Mouse (Mus musculus) urinary bladder, adult 18-20 months (tissue): ENCODE results near the gene Stoml2.

Experiments used
- DNase-seq, 2 experiments: peaks; one replicate each; pipeline ENCODE4 v3.0.0; 2022; ENCODE audit warnings: low spot score in 2 of 2, mixed read lengths in 2 of 2

Gene Stoml2

GRCm38 (mm10) chr4:43031237-43031995 is at the start of gene Stoml2:
Gene Stoml2, minus strand, starts transcription at chr4:43031710.
- DNase-seq = peak; percentile 87 to 89

DNA sequence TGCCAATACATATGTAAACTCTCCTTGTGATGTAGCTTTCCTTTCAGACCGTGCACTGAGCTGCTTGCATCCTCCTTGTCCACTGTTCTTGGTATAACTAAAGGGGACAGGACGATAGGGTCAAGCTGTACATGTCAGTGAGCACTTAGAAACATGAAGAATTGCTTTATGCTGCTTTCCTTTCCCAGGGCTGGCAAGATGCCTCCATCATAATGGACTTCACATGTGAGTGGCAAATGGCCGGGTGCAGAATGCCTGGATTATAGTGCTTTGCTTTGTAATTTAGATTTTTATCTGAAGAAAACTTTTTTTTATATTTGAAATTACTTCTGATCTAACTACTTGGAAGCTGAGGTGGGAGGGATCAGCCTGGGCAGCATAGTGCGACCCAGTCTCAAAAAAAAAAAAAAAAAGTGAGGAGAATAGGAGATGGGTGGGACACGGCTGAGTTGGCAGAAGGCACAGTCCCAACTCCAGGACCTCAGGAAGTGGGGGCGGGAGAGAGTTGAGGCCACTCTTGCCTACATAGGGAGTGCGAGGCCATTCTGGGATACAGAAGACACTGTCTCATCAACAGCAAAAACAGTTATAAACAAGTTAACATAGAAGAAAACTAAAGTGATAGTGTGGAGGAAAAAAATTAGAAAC is 46.7 kb upstream of the Stoml2 start:
- DNase-seq = no peak

DNA sequence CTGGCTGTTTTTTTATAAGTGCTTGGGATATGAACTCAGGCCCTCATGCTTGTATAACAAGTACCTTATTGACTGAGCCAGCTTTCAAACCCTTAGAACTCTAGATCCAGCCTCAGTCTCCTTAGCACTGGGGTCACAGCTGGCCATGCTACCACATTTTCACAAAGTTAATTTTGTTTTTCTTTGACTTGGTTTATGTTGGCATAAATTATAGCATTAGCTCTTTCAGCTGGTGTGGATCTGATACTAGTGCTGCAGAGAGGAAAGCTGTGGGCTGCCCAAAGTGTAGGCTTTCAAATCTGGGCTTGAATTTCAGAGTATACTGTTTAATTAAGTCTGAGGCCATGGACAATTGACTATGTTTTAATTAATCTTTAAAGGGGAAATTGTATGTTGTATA is 43.4 kb upstream of the Stoml2 start:
- no peak for DNase-seq

DNA sequence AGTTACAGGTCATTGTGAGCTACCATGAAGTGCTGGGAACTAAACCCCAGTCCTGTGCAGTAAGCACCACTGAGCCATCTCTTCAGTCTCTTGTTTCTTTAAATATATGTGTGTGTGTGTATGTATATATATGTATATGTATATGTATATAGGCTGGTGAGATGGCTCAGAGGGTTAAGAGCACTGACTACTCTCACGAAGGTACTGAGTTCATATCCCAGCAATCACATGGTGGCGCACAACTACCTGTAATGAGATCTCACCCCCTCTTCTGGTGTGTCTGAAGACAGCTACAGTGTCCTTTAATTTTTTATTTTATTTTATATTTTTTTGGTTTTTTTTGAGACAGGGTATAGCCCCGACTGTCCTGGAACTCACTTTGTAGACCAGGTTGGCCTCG is 34.0 kb upstream of the Stoml2 start:
- DNase-seq = no peak

DNA sequence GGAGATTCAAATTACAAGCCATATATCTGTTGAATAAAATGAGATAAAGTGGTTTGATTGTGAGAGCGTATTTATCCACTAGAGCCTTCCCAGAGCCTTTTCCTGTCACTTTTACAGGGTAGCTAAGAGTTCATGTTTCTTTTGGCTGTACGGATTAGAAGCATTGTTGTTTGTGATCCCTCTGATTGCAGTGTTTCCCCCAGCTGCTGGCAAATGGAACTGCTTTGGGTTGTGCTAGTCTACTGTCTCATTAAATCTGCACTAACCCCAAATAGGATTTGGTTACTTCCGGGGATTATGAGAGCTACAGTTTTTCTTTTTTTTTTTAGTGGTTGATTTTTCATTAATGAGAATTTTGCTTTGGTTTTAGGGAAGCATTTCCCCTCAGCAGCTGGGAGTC is 28.8 kb upstream of the Stoml2 start:
- DNase-seq = no peak

DNA sequence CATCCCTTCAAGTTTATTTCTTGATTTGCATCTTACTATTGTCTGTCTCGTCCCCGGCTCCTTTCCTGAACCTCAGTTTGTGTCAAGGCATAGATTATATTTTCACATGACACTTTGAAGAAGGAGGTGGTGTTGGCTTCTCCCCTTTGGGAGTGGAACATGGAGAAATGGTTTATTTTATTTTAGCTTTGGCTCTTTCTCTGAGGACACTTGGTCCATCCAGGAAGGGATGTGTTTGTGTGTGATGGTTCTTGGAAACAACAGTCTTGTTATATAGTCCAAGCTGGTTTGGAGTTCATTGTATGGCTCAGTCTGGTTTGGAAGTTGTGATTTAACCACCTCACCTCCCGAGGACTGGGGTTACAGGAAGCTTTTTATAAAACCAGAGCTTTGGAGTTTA is 28.2 kb upstream of the Stoml2 start:
- DNase-seq = no peak

GRCm38 (mm10) chr4:43058753-43059654 is 27.5 kb upstream of the Stoml2 start, which contains the start of gene Unc13b:
Gene Unc13b, plus strand, starts transcription at chr4:43058953.
- DNase-seq = peak; percentile 78 to 83

DNA sequence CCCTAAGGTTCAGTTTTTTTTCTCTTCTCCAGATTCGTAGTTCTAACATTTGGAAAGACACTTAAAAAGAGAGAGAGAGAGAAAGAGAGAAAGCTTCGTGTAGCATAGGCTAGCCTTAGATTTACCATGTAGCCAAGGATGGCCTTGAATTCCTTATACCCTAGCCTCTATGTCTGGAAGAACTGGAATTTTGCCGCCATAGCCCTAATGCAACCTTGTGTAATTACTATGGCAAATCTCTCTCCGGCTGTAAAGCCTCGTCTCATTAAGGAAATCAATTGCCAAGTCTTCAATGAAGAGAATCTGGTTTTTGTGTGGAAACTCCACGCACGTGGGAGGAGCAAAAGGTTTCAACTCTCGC is 26.9 kb upstream of the Stoml2 start:
- DNase-seq = no peak

GRCm38 (mm10) chr4:43057654-43058053 is 26.1 kb upstream of the Stoml2 start:
- DNase-seq = no peak

- DNase-seq = no peak
These were observed 21.1 kb upstream of the Stoml2 start for GRCm38 (mm10) chr4:43052627-43053026.

DNA sequence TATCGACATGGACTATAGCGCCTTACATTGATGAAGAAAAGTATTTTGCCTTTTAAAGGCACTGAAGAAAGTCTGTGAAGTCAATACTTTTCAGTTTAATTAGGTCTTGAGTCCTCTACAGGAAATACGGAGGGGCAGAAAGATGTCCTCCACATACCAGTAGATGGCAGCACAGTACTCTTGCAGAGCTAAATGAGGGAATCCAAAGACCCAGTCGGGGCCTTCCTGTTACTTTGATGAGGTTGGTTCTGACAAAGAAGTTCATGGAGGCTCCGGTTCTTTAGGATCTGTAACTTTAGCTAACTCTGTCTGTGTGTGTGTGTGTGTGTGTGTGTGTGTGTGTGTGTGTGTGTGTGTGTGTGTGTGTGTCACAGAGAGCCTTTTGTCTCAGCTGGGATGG is 15.7 kb upstream of the Stoml2 start:
- DNase-seq = peak in 1 of 2 experiments; percentile 57

DNA sequence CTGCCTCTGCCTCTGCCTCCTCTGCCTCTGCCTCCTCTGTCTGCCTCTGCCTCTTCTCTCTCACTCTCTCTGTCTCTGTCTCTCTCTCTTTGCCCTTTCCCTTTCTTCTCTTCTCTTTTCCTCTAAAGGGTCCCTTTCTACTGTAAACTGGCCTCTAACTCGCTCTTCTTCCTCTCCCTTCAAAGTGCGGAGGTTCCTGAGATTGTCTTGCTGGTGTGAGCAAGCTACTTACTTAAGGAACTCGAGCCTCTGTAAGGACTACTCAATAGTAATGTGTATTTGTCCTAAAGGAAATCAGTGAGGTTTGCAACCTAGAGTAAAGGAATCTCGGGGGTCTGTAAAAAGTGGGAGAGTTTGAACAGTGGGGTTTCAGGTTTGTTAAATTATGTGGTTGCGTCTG is 15.1 kb upstream of the Stoml2 start:
- DNase-seq = no peak

- peak; percentile 99 to 100 for DNase-seq
These were observed 14.3 kb upstream of the Stoml2 start, which contains the start of gene Fam214b for GRCm38 (mm10) chr4:43045659-43046302. Gene Fam214b, minus strand, starts transcription at chr4:43046220.

- no peak for DNase-seq
These were observed 13.8 kb upstream of the Stoml2 start for GRCm38 (mm10) chr4:43045285-43045658.

DNA sequence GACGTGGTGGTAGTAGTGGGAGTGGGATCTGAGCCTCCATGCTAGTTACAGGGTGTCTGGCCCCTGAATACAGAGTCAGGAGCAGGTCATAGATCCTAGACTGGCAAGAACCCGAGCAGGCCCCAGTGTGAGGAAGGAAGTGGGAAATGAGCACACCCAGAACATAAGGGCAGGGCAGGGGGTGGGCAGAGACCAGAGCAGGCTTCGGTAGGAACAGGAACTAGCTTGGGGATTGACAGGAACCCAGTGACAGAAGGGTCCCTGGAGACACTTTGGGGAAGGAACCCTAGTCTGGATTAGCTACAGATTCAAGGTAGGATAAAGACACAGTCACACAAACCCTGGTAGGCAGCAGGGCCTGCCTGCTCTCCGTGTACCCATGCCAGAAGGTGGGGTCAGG is 13.2 kb upstream of the Stoml2 start:
- DNase-seq = peak in 1 of 2 experiments; percentile 31

DNA sequence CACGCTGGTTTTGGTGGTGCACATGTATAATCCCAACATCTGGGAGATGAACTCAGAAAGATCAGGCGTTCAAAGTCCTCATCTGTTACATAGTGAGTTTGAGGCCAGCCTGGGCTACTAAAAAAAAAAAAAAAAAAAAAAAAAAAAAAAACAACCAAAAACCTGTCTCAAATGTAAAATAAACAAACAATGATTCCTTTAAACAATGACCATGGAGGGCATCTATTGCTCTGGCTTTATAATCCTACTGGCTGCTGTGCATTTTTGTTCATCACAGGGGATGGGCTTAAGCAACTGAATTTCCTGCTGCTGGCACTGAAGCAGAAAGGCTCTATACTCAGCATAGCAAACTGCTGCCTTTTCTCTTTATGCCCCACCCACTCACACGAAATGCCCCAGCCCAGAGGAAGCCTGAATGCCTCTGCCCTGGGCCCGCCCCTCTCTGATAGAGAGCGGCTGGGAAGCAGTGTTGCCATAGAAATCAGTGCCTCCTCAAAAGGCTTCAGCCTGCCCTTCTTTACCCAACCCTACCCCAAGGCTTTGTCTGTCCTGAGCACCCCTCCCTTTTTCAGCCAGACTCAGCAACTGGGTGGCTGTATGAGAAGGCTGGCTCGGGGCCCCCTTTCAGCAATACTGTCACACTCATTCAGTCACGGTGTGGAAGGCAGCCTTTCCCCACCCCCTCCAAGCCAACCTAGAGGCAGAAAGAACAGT is 12.3 kb upstream of the Stoml2 start:
- peak in 1 of 2 experiments; percentile 57 for DNase-seq

- DNase-seq = no peak
These were observed 9.5 kb upstream of the Stoml2 start for GRCm38 (mm10) chr4:43040881-43041547.

GRCm38 (mm10) chr4:43040114-43040572 is 8.6 kb upstream of the Stoml2 start:
- DNase-seq = peak; percentile 82 to 95

DNA sequence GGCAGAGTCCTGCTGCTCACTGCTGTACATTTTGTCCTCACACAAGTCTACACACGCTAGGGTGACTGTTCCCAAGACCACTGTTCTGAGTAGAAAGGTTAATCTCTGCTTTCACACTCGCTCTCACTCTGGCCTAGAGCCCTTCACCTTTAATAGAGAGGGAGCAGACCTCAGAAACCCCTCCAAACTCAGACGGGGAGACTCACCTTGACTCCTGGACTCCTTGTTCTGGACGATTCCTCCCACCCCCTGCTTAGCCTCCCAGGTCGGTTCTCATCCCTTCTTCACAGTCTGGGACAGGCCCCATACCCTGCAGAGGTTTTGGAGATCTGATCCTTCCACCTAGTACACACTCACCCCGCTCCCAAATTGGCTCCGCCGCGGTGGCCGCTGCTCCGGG is 8.1 kb upstream of the Stoml2 start:
- peak in 1 of 2 experiments; percentile 31 for DNase-seq
